Mouse (Mus musculus) lung, postnatal 25 days (tissue): ENCODE data around the gene Olfr222.
"Not testable (repeated sequence)": the region's sequence is repeated elsewhere in the genome, so short reads cannot be mapped to it uniquely, and the experiment has no call there.

Source experiments
- DNase-seq: peaks from one replicate; pipeline ENCODE4 v3.0.0; 2022; ENCODE audit warnings: low spot score

Olfr222 gene

DNA sequence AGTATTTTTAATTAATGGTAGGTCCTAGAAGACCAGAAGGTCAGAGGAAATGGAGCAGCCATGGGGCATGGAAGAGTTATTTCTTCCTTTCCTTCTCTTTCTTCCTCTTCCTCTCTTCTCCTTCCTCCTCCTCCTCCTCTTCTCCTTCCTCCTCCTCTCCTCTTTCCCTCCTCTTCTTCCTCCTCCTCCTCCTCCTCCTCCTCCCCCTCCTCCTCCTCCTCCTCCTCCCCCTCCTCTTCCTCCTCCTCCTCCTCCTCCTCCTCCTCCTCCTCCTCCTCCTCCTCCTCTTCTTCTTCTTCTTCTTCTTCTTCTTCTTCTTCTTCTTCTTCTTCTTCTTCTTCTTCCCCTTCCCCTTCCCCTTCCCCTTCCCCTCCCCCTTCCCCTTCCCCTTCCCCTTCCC is at the start of gene Olfr222:
TSS of gene Olfr222 (minus strand) at position 101 of the 400 bp plus-strand sequence.
- DNase-seq = not testable (repeated sequence)

DNA sequence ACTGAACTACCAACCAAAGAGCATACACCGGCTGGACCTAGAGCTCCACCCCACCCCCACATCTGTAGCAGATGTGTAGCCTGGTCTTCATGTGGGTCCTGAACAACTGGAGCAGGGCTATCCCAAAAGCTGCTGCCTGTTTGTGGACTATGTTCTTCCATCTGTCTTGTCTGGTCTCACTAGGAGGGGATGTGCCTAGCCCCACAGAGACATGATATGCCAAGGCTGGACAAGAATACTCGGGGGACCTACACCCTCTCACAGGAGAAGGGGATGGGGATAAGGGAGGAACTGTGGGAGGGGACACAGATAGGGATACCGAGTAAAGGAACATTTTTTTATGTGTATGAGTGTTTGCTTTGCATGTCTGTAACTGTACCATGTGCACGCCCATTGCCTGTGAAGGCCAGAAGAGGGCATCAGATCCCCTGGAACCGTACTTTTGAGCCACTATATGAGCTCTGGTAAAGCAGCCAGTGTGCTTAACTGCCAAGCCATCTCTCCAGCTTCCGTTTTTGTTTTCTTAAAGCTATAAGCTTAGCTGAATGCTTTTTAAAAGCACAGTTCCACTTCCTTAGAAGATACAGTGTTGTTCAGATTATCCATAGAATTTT is 48.1 kb upstream of the Olfr222 start:
- peak; percentile 82 for DNase-seq

DNA sequence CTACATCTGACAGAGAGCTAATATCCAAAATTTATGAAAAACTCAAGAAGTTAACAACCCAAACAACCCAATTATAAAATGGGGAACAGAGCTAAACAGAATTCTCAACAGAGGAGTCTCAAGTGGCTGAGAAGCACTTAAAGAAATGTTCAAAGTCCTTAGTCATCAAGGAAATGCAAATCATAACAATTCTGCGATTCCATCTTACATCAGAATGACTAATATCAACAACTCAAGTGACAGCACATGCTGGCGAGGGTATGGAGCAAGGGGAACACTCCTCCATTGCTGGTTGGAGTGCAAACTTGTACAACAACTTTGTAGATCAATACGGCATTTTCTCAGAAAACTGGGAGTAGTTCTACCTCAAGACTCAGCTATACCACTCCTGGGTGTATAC is 46.2 kb upstream of the Olfr222 start:
- no peak for DNase-seq

DNA sequence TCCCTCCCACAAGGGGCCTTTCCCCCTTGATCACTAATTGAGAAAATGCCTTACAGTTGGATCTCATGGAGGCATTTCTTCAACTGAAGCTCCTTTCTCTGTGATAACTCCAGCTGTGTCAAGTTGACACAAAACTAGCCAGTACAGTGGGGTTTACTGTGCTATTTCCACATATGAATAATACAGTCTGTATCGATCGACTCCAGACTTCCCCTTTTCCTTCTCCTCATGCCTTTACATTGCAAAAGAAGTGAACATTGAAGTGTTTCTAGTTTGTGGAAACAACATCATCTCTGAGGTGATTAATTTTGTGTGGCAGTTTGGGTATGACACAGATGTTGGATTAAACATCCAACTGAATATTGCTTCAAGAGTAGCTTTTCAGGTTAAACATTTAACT is 41.0 kb upstream of the Olfr222 start:
- DNase-seq = not testable (repeated sequence)

DNA sequence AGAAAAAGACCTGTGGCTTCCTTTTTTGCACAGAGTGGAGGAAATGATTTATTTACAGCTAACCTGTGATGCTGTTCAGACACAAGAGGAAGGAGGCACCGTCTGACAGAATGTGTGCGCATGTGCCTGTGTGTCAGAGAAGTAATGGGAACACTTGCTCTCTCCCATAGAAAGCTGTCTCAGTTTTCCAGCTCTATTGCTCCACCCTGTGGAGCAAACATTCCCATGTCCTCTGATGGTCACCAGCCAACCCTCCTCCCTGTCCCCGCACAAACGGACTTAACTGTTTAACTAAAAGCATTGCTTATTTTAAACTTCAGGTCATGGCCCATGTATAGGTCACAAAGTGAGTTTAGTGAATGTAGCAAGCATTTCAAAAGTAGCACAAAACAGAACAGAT is 38.1 kb upstream of the Olfr222 start:
- peak; percentile 36 for DNase-seq

DNA sequence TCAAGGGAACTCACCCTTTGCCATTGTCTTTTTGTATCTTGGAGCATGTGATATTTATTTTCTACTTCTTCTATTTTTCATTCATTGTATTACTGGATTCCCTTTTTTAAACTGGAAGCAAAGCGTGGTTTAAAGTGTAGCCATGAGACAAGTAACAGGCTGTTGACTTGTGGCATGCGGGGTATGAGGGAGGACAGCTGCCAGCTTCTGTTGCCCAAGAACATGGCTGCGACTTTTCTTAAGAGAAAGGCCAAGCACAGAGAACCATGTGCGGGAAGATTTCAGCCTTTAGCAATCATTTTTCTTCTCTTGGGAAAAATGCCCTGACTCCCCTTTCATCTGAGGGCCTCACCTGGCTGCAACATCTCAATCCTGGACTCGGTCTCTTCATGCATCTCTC is 35.6 kb upstream of the Olfr222 start:
- no peak for DNase-seq

DNA sequence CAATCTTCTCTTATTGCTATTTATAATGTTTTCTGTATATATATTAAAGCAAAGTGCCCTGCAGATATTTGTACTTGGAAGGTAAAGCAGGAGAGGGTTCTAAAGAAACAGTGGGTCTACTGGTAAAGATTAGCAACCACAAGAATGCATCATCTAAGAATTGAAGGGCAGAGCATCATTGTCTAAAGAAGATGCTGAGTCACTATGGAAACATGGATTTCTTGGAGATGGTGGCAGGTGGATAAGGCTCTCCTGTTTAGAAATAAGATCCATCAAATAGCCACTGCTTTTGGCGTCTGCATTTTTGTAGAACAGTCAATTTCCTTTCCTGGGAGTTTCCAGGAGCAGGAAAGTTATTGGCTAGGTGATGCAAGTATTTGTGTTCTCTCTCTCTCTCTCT is 26.3 kb upstream of the Olfr222 start:
- no peak for DNase-seq

DNA sequence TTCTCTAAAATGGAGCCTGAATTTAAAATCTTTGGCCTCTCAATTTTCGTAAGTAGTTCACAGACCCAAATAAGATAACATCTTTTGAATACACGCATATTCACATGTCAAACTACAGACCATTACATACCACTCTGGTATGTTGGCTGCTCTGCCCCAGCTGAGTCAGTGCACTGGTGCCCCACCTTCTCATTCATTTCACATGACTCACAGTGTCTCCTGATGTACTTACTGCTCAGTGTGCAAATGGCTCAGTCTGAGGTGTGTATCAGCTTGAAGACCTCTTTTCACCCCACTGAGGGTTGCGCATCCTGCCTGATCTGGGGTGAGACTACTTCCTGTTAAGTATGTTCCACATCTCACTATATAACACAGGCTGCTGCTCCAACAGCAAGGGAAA is 24.8 kb upstream of the Olfr222 start:
- DNase-seq = peak; percentile 21

DNA sequence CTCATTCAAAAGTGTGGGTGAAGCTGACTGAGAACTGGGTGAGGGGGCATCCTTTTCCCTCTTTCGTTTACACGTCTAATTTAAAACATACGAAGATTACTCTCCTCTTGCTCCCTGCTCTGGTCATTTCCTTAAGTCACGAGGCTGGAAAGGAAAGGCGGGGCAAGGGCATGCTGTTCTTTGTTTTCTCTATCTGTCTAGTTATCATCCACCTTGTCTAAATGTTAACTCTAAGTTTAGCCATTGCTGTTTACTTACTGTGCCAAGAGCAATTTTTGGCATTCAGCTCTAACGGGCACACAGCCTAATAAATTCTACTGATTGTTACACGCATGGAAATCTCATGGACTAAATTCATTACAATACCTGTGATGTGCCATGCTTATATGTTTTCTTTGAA is 23.2 kb upstream of the Olfr222 start:
- DNase-seq = no peak

DNA sequence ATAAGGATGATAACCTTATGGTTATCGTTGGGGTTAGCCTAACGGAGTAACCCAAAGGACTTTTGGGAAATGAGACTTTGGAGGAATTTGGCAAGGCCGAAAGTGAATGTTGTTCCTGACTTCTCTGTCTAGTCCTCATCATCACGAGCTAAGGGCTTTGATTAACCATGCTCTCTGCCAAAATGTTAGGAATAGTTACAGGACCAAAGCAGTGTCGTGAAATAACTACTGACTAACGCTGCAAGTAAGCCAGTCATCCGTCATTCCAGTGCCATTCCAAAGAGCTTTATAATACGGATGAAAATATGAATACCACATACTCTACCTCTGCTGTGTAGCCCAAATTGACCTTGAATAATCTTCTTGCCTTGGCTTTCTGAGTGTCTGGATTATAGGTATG is 20.9 kb upstream of the Olfr222 start:
- no peak for DNase-seq

DNA sequence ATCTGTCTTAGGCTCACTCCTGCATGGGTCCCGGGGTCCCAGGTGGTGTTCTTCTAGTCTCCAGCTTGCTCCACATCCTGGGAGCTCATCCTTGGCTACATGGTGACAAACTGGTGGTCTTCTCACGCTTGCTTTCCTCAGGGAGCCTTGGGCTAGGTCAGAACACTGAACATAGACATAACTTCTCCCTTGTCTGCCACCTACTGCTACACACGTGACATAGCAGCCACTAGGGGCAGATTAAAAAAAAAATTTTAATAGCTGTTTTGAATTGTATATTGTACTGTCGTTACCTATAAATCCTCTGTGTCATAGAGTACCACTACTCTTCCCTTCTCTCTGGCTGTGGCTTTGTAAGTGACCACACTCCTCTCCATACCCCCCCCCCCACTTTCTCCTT is 20.1 kb upstream of the Olfr222 start:
- DNase-seq = no peak

DNA sequence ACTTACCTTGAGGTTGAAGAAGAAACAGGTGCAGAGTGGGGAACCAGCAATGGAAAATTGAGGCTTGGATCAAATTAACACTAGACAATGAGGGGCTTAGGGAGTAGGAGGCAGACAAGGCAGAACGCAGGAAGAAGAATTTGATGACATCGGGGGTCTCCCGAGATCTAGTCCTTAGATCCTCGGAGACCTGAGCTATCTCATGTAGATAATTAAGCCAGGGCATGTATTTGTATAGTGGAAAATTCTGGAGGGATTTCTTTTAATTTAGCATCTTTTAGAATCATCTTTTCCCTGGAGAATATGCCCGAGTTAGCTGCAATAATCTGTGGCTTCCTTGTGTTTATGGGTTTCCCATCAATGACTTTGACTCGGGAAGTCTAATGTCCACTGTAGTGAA is 17.2 kb upstream of the Olfr222 start, which contains the start of gene Olfr223:
TSS of gene Olfr223 (minus strand) at position 101 of the 400 bp plus-strand sequence.
- DNase-seq = no peak

DNA sequence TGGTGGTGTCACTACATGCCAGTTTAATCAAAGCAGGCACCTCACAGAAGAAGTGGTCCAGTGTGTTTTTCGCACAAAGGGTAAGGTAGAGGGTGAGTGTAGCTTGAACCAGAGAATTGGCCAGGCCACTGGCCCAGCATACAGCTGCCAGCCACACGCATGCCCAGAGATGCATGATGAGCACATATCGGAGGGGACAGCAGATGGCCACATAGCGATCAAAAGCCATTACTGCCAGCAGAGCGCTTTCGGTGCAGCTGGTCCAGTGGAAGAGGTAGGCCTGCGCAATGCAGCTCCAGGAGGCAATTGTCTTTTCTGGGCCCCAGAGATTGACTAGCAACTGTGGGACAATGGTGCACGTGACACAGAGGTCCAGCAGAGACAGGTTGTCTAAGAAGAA is 13.5 kb upstream of the Olfr222 start:
- DNase-seq = no peak

DNA sequence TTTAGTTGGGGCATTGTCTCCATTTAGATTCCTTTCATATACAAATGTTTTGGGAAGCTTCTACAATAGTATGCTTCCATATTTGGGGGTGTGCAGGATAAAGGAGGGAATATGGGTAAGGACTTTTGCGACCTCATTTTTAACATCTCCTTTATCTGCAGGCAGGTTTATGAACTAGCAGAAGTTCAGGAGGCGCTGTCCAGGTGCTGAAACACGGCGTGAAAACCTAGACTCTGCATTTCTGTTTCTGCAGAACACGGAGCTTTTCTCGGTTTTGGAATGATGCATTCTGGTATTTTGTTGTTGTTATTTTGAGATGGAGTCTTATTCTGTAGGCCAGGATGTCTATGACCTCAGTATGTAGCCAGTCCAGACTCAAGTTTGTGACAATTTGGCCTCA is 8.5 kb upstream of the Olfr222 start:
- no peak for DNase-seq

DNA sequence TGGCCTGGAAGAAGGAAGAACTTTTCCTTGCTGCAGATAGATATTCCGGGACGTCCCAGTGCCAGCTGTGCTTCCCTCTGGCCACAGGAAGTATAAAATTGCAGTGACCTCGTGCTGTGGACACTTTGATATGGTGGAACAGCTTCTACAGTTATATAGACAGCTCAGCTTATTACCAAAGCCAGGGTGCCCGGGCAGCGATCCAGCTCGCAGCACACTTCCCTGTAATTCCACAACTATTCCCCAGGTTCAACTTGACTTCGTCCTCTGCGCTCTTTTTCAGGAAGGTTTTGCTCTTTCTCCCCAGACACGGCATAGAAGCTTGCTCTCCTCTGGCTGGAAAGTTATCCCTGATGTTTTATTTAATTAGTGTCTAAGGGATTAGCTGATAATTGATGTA is 309 bp downstream of the Olfr222 start:
- DNase-seq = no peak

DNA sequence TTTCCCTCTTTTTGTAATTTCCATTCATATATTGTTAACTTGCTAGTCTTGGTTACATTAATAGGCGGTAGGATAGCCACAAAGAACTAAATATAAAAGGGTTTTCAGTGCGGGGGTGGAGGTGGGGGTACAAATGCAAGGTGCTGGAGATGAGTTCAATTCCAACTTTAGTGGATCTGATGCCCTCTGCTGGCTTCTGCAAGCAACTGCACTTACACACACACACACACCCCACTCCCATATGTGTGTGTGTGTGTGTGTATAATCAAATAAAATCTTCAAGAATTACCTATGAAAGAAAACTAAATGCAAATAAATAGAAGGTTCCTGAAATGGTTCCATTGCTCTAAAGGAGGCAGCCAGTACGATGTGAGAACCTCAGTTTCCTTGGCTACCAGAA is 6.7 kb downstream of the Olfr222 start:
- no peak for DNase-seq

DNA sequence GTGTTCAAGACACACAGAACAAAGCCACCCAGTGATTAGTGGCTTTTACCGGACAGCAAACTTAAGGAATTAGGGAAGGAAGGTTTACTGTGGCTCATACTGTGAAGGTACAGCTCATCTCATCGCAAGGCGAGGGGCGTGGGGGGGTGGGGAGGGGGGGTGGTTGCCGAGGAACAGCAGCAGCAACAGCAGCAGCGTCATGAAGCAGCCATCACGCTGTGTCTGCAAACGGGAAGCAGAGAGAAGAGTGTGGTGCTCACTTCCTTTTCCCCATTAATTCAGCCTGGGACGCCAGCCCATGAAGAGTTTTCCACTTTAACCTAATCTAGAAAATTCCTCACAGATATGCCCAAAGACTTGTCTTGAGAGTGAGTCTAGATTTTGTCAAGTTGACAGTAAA is 13.2 kb downstream of the Olfr222 start:
- no peak for DNase-seq

DNA sequence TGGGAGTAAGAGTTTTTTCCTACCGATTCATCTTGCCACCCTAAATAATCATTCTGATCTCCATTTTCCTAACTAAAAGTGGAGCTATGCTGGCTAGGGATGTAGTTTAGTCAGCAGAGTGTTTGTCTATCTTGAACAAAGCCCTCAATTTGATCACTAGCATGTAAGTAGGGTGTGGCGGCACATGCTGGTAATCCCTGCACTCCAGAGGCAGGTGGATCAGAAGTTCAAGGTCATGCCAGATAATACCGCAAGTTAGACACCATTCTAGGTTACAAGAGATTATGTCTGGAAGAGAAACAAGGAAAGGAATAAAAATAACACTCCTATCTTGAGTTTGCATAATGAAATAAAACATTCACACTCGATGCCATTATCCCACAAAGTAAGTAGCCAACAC is 13.7 kb downstream of the Olfr222 start:
- DNase-seq = no peak

DNA sequence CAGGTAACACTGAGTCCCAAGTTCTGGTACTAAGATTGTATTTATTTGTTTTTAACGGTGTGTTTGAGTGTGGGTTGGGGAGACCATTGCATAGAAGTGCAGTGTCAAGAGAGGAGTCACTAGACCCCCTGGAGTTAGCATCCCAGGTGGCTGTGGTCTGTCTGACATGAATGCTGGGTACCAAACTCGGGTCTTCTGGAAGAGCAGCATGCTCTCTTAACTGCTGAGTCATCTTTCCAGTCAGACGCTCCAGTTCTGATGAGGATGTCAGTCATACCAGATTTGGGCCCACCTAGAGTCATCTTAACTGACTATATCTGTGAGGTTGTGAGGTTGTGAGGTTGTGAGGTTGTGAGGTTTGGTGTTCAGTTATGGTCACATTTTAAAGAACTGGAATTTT is 15.1 kb downstream of the Olfr222 start:
- DNase-seq = no peak

DNA sequence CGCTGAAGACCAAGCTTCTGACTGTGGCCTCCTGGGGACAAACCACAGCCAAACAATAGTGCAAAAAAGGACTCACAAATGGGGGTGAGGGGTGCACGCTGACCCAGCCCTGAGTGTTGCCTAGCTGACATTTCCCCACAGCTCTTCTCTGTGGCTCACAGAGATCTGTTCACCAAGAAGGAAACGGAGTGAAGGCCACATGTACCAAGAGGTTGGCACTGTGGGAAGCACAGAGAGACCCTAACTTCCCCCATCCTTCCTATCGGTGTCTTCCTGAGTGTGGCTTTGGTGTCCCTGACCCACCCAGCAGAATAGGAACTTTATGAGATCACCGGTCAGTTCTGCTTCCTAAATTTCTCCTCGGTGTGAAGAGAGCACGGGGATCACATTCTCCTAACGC is 21.5 kb downstream of the Olfr222 start:
- DNase-seq = no peak

DNA sequence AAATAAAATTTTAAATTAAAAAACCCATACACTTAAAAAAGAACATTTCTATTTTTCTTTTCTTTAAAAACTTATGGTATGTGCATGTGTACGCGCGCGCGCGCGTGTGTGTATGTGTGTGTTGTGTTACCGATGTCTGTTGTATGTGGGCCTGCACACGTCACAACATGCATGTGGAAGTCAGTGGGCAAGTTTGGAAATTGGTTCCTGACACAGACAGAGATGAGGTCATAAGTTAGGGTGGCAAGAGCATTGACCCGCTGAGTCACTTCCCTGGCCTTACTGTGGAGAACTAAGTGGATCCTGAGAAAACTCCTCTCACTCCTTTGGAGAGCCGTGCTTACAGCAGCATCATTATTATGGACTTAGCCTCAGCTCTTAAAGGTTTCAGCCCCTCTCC is 21.9 kb downstream of the Olfr222 start:
- DNase-seq = no peak

DNA sequence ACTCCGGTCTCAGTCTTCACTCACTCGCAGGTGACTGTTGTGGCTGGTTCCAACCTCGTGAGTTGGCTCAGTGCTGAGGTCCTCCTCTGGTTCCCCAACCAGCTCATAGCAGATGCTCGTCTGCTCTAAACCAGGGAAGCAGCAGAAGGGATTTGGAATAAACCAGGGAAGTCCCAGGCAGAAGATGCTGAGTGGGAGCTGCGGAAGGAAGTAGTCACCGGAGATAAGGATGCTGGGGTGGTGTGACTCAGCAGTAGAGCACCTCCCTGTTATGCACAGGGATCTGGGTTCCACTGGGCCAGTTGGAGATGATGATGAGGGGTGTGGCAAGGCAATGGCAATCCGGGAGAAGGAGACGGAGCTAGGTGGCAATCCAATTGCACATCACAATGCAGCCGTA is 32.0 kb downstream of the Olfr222 start:
- DNase-seq = no peak

DNA sequence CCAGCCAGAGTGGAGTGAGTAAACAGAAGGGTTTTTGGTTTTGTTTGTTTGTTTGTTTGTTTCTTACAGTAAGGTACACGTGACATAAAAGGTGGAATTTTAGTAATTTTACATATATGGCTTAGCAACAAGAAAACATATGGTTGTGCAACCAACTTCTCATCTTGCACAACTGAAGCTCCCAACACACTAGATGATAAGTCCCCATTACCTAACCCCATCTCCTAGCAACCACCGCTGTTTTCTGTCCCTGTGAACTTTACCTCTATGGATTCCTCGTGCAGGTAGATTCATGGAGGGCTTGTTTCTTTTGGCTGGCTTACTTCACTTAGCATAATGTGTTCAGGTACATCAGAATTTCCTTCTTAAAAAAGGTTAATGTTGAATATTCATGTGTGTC is 32.7 kb downstream of the Olfr222 start:
- DNase-seq = peak; percentile 48

DNA sequence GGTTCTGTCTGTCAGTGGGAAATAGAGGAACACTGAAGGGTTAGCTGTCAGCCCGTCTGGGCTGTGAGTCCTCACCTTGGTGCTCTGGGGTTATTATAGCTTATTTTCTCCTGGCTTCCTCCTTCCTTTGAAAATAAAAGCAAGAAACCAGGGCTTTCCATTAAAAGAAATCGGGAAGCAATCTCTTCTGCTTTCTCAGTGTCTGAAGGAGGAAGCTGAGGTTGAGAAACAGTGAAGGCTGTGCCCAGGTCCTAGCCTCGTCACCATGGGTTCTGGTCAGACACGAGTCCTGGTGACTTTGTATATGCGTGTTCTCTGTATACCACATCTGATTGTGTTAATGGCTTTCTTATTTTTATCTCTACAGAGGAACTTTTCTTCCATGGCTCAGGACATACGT is 33.6 kb downstream of the Olfr222 start:
- DNase-seq = peak; percentile 43

DNA sequence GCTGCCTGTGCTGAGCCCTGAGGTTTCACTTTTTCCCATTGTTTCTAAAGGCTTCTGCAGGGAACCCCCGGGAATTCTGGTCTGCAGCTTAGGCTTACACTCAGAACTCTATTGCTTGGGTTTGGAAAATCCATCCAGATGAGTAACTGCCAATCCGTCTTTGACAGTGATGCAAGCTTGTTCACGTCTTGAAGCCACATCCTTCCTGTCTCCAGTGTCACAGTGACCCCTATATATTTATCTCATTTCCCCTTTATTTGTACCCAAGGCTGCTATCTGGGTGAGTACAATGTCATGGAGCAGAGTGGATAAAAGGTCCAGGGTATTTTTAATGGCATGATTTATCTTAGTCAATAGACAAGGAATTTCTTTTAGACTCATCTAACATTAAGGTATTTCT is 34.7 kb downstream of the Olfr222 start, which contains the start of gene Nlrp3:
TSS of gene Nlrp3 (plus strand) at position 245 of the 400 bp plus-strand sequence.
- DNase-seq = peak; percentile 35
